In genomic region chr5:128703688-128704087, GRCm38 (mm10) we compare ENCODE assay signal across 9 mouse cellular contexts. TPM values are rescaled to one million over a fixed set of nuclear protein-coding genes. Genes with fewer than 3 reads are reported as not detected.
DNase-seq lines count a peak whose midpoint lies in the region; ATAC-seq and TF ChIP-seq lines count a peak whose summit lies in the region.
"Had no signal": no experiment of that assay in that cellular context is flagged by ENCODE, and none has a peak within 500 bp of the region (broad histone marks: within the 10 kb centered on the region; RNA-seq: fewer than 3 reads in every experiment).

No protein-coding gene starts in this region.

- no peaks in the 10 kb centered on the region for H3K9me3 ChIP-seq in kidney, postnatal 0 days (replicated peaks; ENCODE audit: low read length)
- no peaks in the 10 kb centered on the region for H3K9me3 ChIP-seq in forebrain, embryonic 15.5 days
- H3K9me3 ChIP-seq in limb, embryonic 13.5 days: peaks cover 7% of the 10 kb centered on the region; the same call in 1 of the 2 replicates
- no peaks in the 10 kb centered on the region for H3K9me3 ChIP-seq in stomach, embryonic 15.5 days

- H3K9ac ChIP-seq in kidney, postnatal 0 days (ENCODE audit: low read depth, low read length): no peak overlapping the region
- H3K9ac ChIP-seq in forebrain, embryonic 15.5 days (replicated peaks): no peak overlapping the region
- H3K9ac ChIP-seq in limb, embryonic 13.5 days: no peak overlapping the region
- no peak overlapping the region for H3K9ac ChIP-seq in stomach, embryonic 15.5 days
- H3K9ac ChIP-seq: liver, postnatal 0 days had no signal

- TF ChIP-seq CTCF in kidney, postnatal 0 days (IDR thresholded peaks at IDR 0.05; ENCODE audit: low read depth): no peak

- H3K4me1 ChIP-seq in kidney, postnatal 0 days (replicated peaks; ENCODE audit: insufficient read depth, low read length): no peaks in the 10 kb centered on the region
- peaks cover 6% of the 10 kb centered on the region; the same call in 1 of the 2 replicates for H3K4me1 ChIP-seq in forebrain, embryonic 15.5 days
- H3K4me1 ChIP-seq in limb, embryonic 13.5 days: 0 out of 2 replicates have a peak, but pooled peaks cover 3% of the 10 kb centered on the region
- 0 out of 2 replicates have a peak, but pooled peaks cover 2% of the 10 kb centered on the region for H3K4me1 ChIP-seq in stomach, embryonic 15.5 days

- H3K36me3 ChIP-seq in kidney, postnatal 0 days (ENCODE audit: insufficient read depth, low read length): no peaks in the 10 kb centered on the region
- no peaks in the 10 kb centered on the region for H3K36me3 ChIP-seq in forebrain, embryonic 15.5 days
- no peaks in the 10 kb centered on the region for H3K36me3 ChIP-seq in limb, embryonic 13.5 days
- no peaks in the 10 kb centered on the region for H3K36me3 ChIP-seq in stomach, embryonic 15.5 days

- DNase-seq in kidney, postnatal 0 days (ENCODE audit: low spot score): peak; percentile 9
- DNase-seq in kidney, postnatal 25 days: no peak
- DNase-seq in thymus, postnatal 4 days: no peak
- no peak for DNase-seq in layer of hippocampus, adult 9-11 months
- DNase-seq: liver, postnatal 0 days had no signal

- WGBS in kidney, postnatal 0 days: 21% methylated on average over 10 of the region's 10 CpGs
- 15% methylated on average over 10 of the region's 10 CpGs for WGBS in forebrain, embryonic 15.5 days
- WGBS in limb, embryonic 13.5 days: 23% methylated on average over 10 of the region's 10 CpGs
- 24% methylated on average over 10 of the region's 10 CpGs for WGBS in stomach, embryonic 15.5 days

- H3K4me3 ChIP-seq in kidney, postnatal 0 days (replicated peaks; ENCODE audit: low read depth, low read length): no peak overlapping the region
- no peak overlapping the region for H3K4me3 ChIP-seq in forebrain, embryonic 15.5 days
- H3K4me3 ChIP-seq in limb, embryonic 13.5 days: no peak overlapping the region
- no peak overlapping the region for H3K4me3 ChIP-seq in stomach, embryonic 15.5 days (replicated peaks)

- no peak overlapping the region for H3K4me2 ChIP-seq in kidney, postnatal 0 days (ENCODE audit: low read length)
- H3K4me2 ChIP-seq in forebrain, embryonic 15.5 days (replicated peaks): peak overlapping the region; percentile 24; the same call in 1 of the 2 replicates
- H3K4me2 ChIP-seq in limb, embryonic 13.5 days (replicated peaks): peak overlapping the region; percentile 50
- H3K4me2 ChIP-seq in stomach, embryonic 15.5 days: peak overlapping the region; percentile 37

- no peak for ATAC-seq in kidney, postnatal 0 days (replicated peaks; ENCODE audit: low FRiP score, low read depth)
- no peak for ATAC-seq in forebrain, embryonic 15.5 days (replicated peaks)
- no peak for ATAC-seq in limb, embryonic 13.5 days (ENCODE audit: low FRiP score, low read depth)
- ATAC-seq in stomach, embryonic 15.5 days (ENCODE audit: insufficient read depth, low FRiP score, low read depth): no peak
- ATAC-seq: activated CD4-positive, CD25-positive, alpha-beta regulatory T cell, adult 4 months; liver, postnatal 0 days had no signal

- no peak overlapping the region for H3K27ac ChIP-seq in kidney, postnatal 0 days
- no peak overlapping the region for H3K27ac ChIP-seq in forebrain, embryonic 15.5 days (replicated peaks)
- no peak overlapping the region for H3K27ac ChIP-seq in limb, embryonic 13.5 days
- no peak overlapping the region for H3K27ac ChIP-seq in stomach, embryonic 15.5 days

- H3K27me3 ChIP-seq in kidney, postnatal 0 days (ENCODE audit: insufficient read depth, low read length): no peaks in the 10 kb centered on the region
- H3K27me3 ChIP-seq in forebrain, embryonic 15.5 days: no peaks in the 10 kb centered on the region
- H3K27me3 ChIP-seq in limb, embryonic 13.5 days: no peaks in the 10 kb centered on the region; the same call in 1 of the 2 replicates
- no peaks in the 10 kb centered on the region for H3K27me3 ChIP-seq in stomach, embryonic 15.5 days (replicated peaks)

RNA-seq across cellular contexts. Expression of gene Piwil1, which starts 1.4 kb away (rescaled TPM):
- not detected in 2 replicates for polyA plus RNA-seq in kidney, postnatal 0 days (2015; fragmentation: Nextera tagmentation; extraction: Ambion mirVana)
- 0.14 and 0.17 TPM in 2 replicates for polyA plus RNA-seq in forebrain, embryonic 15.5 days (2015; fragmentation: Nextera tagmentation; extraction: Ambion mirVana)
- polyA plus RNA-seq in limb, embryonic 13.5 days (2015; fragmentation: Nextera tagmentation; extraction: Ambion mirVana): not detected in 2 replicates
- not detected in 2 replicates for polyA plus RNA-seq in stomach, embryonic 15.5 days (2015; fragmentation: Nextera tagmentation; extraction: Ambion mirVana)
- polyA plus RNA-seq: liver, postnatal 0 days had no signal
